Mouse (Mus musculus) CD4-positive, CD25-positive, alpha-beta regulatory T cell, adult 4 months (primary cell): ENCODE results near the gene Crabp1. TPM values are rescaled to one million over a fixed set of nuclear protein-coding genes. Genes with fewer than 3 reads are reported as not detected.

ENCODE experiments used
- ATAC-seq: one replicate; pipeline ENCODE4 v1.8.0; 2017
- polyA plus RNA-seq, 2 experiments: library from polyadenylated mRNA; unstranded; fragments of 100-300 nt; shearing (Covaris generic); gene quantifications; one replicate each; pipeline ENCODE4 v1.2.1; 2017

Crabp1 gene
- not detected for polyA plus RNA-seq

GRCm38 (mm10) chr9:54764561-54765217, at the start of gene Crabp1:
Gene Crabp1 (plus strand): TSS chr9:54764748.
- ATAC-seq = no peak

- no peak for ATAC-seq
These were observed 48.8 kb upstream of the Crabp1 start for GRCm38 (mm10) chr9:54715776-54716175.

GRCm38 (mm10) chr9:54717527-54717926, 47.0 kb upstream of the Crabp1 start:
- ATAC-seq = no peak

GRCm38 (mm10) chr9:54722156-54722555, 42.4 kb upstream of the Crabp1 start:
- no peak for ATAC-seq

GRCm38 (mm10) chr9:54722596-54722995, 42.0 kb upstream of the Crabp1 start:
- ATAC-seq = no peak

GRCm38 (mm10) chr9:54726315-54726714, 38.2 kb upstream of the Crabp1 start:
- ATAC-seq = no peak

GRCm38 (mm10) chr9:54732122-54732521, 32.4 kb upstream of the Crabp1 start:
- ATAC-seq = no peak

- peak; percentile 94 for ATAC-seq
These were observed 30.5 kb upstream of the Crabp1 start, which contains the start of gene Wdr61 for GRCm38 (mm10) chr9:54733921-54734638. Gene Wdr61 (minus strand): TSS chr9:54734519.

- no peak for ATAC-seq
These were observed 29.8 kb upstream of the Crabp1 start for GRCm38 (mm10) chr9:54734639-54735252.

- ATAC-seq = peak; percentile 32
These were observed 28.3 kb upstream of the Crabp1 start for GRCm38 (mm10) chr9:54736284-54736701.

- no peak for ATAC-seq
These were observed 26.2 kb upstream of the Crabp1 start for GRCm38 (mm10) chr9:54738376-54738775.

GRCm38 (mm10) chr9:54743891-54744290, 20.7 kb upstream of the Crabp1 start:
- no peak for ATAC-seq

- no peak for ATAC-seq
These were observed 18.7 kb upstream of the Crabp1 start for GRCm38 (mm10) chr9:54745740-54746370.

- no peak for ATAC-seq
These were observed 14.2 kb upstream of the Crabp1 start for GRCm38 (mm10) chr9:54750215-54750981.

- no peak for ATAC-seq
These were observed 12.9 kb upstream of the Crabp1 start for GRCm38 (mm10) chr9:54751684-54752083.

GRCm38 (mm10) chr9:54752201-54752943, 12.2 kb upstream of the Crabp1 start:
- ATAC-seq = no peak

GRCm38 (mm10) chr9:54752944-54753295, 11.6 kb upstream of the Crabp1 start:
- no peak for ATAC-seq

GRCm38 (mm10) chr9:54759592-54759991, 5.0 kb upstream of the Crabp1 start:
- no peak for ATAC-seq

GRCm38 (mm10) chr9:54764091-54764490, 457 bp upstream of the Crabp1 start:
- no peak for ATAC-seq

GRCm38 (mm10) chr9:54765336-54766085, 963 bp downstream of the Crabp1 start:
- ATAC-seq = no peak
